Mouse (Mus musculus) ES-E14 (cell line): ENCODE results near the gene Asb4. TPM values are rescaled to one million over a fixed set of nuclear protein-coding genes. Genes with fewer than 3 reads are reported as not detected.
A peak's percentile ranks its signal among the peaks of the same experiment; 100 is the strongest.

Source experiments
- DNase-seq: peaks from one replicate; pipeline ENCODE4 v3.0.0-alpha.2; 2013; ENCODE audit warnings: low read depth, low spot score
- H3K27ac ChIP-seq: 2 replicates; pipeline ENCODE4 v1.5.1; 2012; ENCODE audit warnings: low read depth, mild to moderate bottlenecking, low read length, moderate library complexity, mixed read lengths; ENCODE audit not compliant: poor library complexity, insufficient read depth, severe bottlenecking
- H3K36me3 ChIP-seq: 2 replicates; pipeline ENCODE4 v1.6.1; 2012; ENCODE audit warnings: mild to moderate bottlenecking, low read length, moderate library complexity, mixed read lengths; ENCODE audit not compliant: control insufficient read depth, poor library complexity, insufficient read depth, severe bottlenecking
- H3K4me1 ChIP-seq, 2 experiments: fragments of 150-350 bp in 1 of 2; sonication (generic) in 1 of 2; 2 replicates each; pipeline ENCODE4 v1.6.1; 2012; ENCODE audit warnings: low read length in 2 of 2, mild to moderate bottlenecking in 1 of 2, mixed read lengths in 1 of 2; ENCODE audit not compliant: control insufficient read depth in 2 of 2, insufficient read depth in 2 of 2, poor library complexity in 1 of 2
- H3K4me3 ChIP-seq, 2 experiments: fragments of 150-350 bp in 1 of 2; sonication (generic) in 1 of 2; 2 replicates each; pipeline ENCODE4 v1.5.1; 2012; ENCODE audit warnings: low read length in 2 of 2, low read depth in 1 of 2, mild to moderate bottlenecking in 1 of 2, mixed read lengths in 1 of 2; ENCODE audit not compliant: insufficient read depth in 1 of 2, poor library complexity in 1 of 2, severe bottlenecking in 1 of 2
- H3K9ac ChIP-seq: 2 replicates; pipeline ENCODE4 v1.6.1; 2012; ENCODE audit warnings: low read depth, mild to moderate bottlenecking, low read length, mixed read lengths; ENCODE audit not compliant: poor library complexity, insufficient read depth, severe bottlenecking
- H3K9me3 ChIP-seq: fragments of 150-350 bp; sonication (generic); 2 replicates; pipeline ENCODE4 v1.6.1; 2012; ENCODE audit warnings: low read depth, mild to moderate bottlenecking, low read length; ENCODE audit not compliant: control insufficient read depth, insufficient read depth
- CHD2 ChIP-seq: IDR thresholded peaks from 2 replicates; pipeline ENCODE4 v1.6.1; 2014; ENCODE audit warnings: mild to moderate bottlenecking, low read depth, low read length, inconsistent platforms
- HCFC1 ChIP-seq: IDR thresholded peaks from 2 replicates; pipeline ENCODE4 v1.6.1; 2012; ENCODE audit warnings: low read length, inconsistent platforms, borderline replicate concordance; ENCODE audit not compliant: insufficient read depth
- MAFK ChIP-seq: IDR thresholded peaks from 2 replicates; pipeline ENCODE4 v1.6.1; 2014; ENCODE audit warnings: mild to moderate bottlenecking, low read depth, low read length, inconsistent platforms; ENCODE audit not compliant: insufficient read depth
- ZC3H11A ChIP-seq: IDR thresholded peaks from 2 replicates; pipeline ENCODE4 v1.6.1; 2012; ENCODE audit warnings: low read depth, mild to moderate bottlenecking, inconsistent platforms, low read length, borderline replicate concordance
- ZNF384 ChIP-seq: IDR thresholded peaks from 2 replicates; pipeline ENCODE4 v1.6.1; 2012; ENCODE audit warnings: low read depth, low read length, inconsistent platforms
- in situ Hi-C, 2 experiments: fragments of 600-800 bp; cut with MboI; formaldehyde crosslinking; loops; one replicate each; pipeline ENCODE4 v1.15.1; 2025; ENCODE audit warnings: low sequenced_read_pairs in 2 of 2, inconsistent platforms in 1 of 2; ENCODE audit not compliant: unreplicated experiment in 2 of 2
- total RNA-seq: library from RNA; depleted of rRNA; stranded (reverse); fragments of 300-350 nt; gene quantifications from 2 replicates; pipeline ENCODE4 v1.2.3, GENCODE M21; 2012

The Asb4 gene
- total RNA-seq, 1 experiment: 0.22 TPM

- no peak for DNase-seq
- Histone ChIP-seq H3K27ac (no peak overlapping the region), H3K4me1 (no peaks in the 10 kb centered on the region; a peak in 1 of 4 replicates), H3K36me3 (no peaks in the 10 kb centered on the region), H3K9me3 (no peaks in the 10 kb centered on the region), H3K4me3 (no peak overlapping the region), H3K9ac (no peak overlapping the region)
- no peak for TF ChIP-seq HCFC1
- no peak for TF ChIP-seq ZC3H11A
- TF ChIP-seq CHD2: no peak
- peak; percentile 100 for TF ChIP-seq MAFK
- TF ChIP-seq ZNF384: no peak
- in situ Hi-C loops: no loop called here
These were observed 46.9 kb downstream of the Asb4 start for GRCm38 (mm10) chr6:5429982-5430550.

GRCm38 (mm10) chr6:5433887-5434286, 50.7 kb downstream of the Asb4 start:
- no peaks in the 10 kb centered on the region for H3K4me1 ChIP-seq
- no peak for DNase-seq
- in situ Hi-C loops: no loop called here
- no peak for TF ChIP-seq CHD2
- TF ChIP-seq ZC3H11A: no peak
- TF ChIP-seq MAFK: no peak
- TF ChIP-seq HCFC1: no peak
- TF ChIP-seq ZNF384: no peak
- H3K27ac ChIP-seq: no peak overlapping the region
- no peak overlapping the region for H3K4me3 ChIP-seq
- H3K9ac ChIP-seq: no peak overlapping the region
- H3K9me3 ChIP-seq: no peaks in the 10 kb centered on the region
- no peaks in the 10 kb centered on the region for H3K36me3 ChIP-seq

GRCm38 (mm10) chr6:5437757-5438156, 54.6 kb downstream of the Asb4 start:
- no peak overlapping the region for H3K27ac ChIP-seq
- no peak for DNase-seq
- H3K4me1 ChIP-seq: peaks cover 0 to 3% of the 10 kb centered on the region in 2 experiments; a peak in 1 of 4 replicates
- H3K4me3 ChIP-seq: no peak overlapping the region
- H3K9me3 ChIP-seq: no peaks in the 10 kb centered on the region
- no peaks in the 10 kb centered on the region for H3K36me3 ChIP-seq
- H3K9ac ChIP-seq: no peak overlapping the region
- no peak for TF ChIP-seq ZNF384
- no peak for TF ChIP-seq CHD2
- TF ChIP-seq MAFK: no peak
- TF ChIP-seq HCFC1: no peak
- TF ChIP-seq ZC3H11A: no peak
- in situ Hi-C loops: no loop called here

GRCm38 (mm10) chr6:5441221-5441620, 58.0 kb downstream of the Asb4 start:
- Histone ChIP-seq H3K4me3 (no peak overlapping the region), H3K4me1 (peaks cover 8 to 9% of the 10 kb centered on the region in 2 experiments; a peak in 3 of 4 replicates), H3K27ac (no peak overlapping the region), H3K9ac (no peak overlapping the region), H3K36me3 (no peaks in the 10 kb centered on the region), H3K9me3 (no peaks in the 10 kb centered on the region)
- no peak for TF ChIP-seq MAFK
- no peak for TF ChIP-seq HCFC1
- TF ChIP-seq ZC3H11A: no peak
- no peak for TF ChIP-seq CHD2
- no peak for TF ChIP-seq ZNF384
- in situ Hi-C loops: no loop called here
- no peak for DNase-seq
